Mouse (Mus musculus): Measurements from ENCODE around the gene Ttc19. TPM values are rescaled to one million over a fixed set of nuclear protein-coding genes. Genes with fewer than 3 reads are reported as not detected.
"Not testable (repeated sequence)": the region's sequence is repeated elsewhere in the genome, so short reads cannot be mapped to it uniquely, and the experiment has no call there.

The Ttc19 gene
- polyA plus RNA-seq, 1 experiment from 2014 or later = 17.7 TPM

DNA sequence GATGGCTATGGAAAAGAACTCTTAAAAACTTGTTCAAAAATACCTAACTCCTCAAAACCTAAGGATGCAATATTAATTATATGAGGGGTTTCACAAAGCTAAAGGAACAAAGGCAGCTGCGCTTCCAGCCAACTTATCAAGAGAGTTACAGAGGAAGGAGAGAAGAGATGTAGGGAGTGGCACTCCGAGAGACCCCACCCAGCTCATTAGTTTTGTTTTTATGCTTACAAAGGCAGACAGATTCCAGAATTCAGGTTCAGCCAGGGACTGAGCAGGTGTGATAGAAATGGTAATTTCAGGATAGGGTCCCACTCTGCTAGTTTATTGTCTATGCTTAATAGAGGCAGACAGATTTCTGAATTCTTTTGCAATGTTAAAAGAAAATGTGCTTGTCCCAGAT is 73.9 kb downstream of the Ttc19 start:
- H3K4me1 ChIP-seq (ENCODE audit: control insufficient read depth, insufficient read depth, low read length) = no peaks in the 10 kb centered on the region
- peaks cover 73% of the 10 kb centered on the region for H3K36me3 ChIP-seq (ENCODE audit: control insufficient read depth, insufficient read depth, low read length)
- WGBS = 93% methylated on average over 2 of the region's 2 CpGs

DNA sequence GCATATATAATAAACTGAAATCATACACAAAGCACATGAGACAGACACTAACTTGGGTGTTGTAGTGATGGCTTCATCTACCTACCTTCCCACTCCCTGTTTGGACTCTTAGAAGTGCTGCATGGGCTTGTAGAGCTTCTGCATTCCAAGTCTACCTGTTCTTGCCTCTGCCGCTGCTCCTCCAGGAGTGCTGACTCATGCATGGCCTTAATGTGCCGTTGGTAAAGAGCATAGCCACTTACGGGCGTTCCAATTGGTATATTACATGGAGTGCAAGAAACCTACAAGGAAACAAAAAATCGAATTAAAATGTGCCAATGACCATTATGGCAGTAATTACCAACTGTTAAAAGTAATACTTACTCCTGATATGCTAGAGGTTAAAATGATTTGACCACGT is 85.6 kb downstream of the Ttc19 start:
- no peak for ATAC-seq
- no peaks in the 10 kb centered on the region for H3K9me3 ChIP-seq (replicated peaks; ENCODE audit: control insufficient read depth, low read length)
- no peak overlapping the region for H3K9ac ChIP-seq (ENCODE audit: low read length)
- no peak overlapping the region for H3K27ac ChIP-seq (ENCODE audit: low read depth, low read length)
- H3K4me3 ChIP-seq (ENCODE audit: low read depth, low read length) = no peak overlapping the region
- no peaks in the 10 kb centered on the region for H3K4me1 ChIP-seq (ENCODE audit: control insufficient read depth, insufficient read depth, low read length)
- DNase-seq (ENCODE audit: low spot score) = no peak
- 91% methylated on average over 6 of the region's 6 CpGs for WGBS
- H3K36me3 ChIP-seq (ENCODE audit: control insufficient read depth, insufficient read depth, low read length) = peaks cover 42% of the 10 kb centered on the region
- no peaks in the 10 kb centered on the region for H3K27me3 ChIP-seq (replicated peaks; ENCODE audit: control insufficient read depth, insufficient read depth, low read length)
- H3K4me2 ChIP-seq (ENCODE audit: low read length) = no peak overlapping the region

More for the DNA sequence above, 73.9 kb downstream of the Ttc19 start:
- ATAC-seq (no peak), DNase-seq (ENCODE audit: low spot score) (no peak)
- H3K4me2 ChIP-seq (ENCODE audit: low read length) = no peak overlapping the region
- no peaks in the 10 kb centered on the region for H3K9me3 ChIP-seq (replicated peaks; ENCODE audit: control insufficient read depth, low read length)
- no peak overlapping the region for H3K4me3 ChIP-seq (ENCODE audit: low read depth, low read length)
- H3K27ac ChIP-seq (ENCODE audit: low read depth, low read length) = no peak overlapping the region
- H3K9ac ChIP-seq (ENCODE audit: low read length) = no peak overlapping the region
- no peaks in the 10 kb centered on the region for H3K27me3 ChIP-seq (replicated peaks; ENCODE audit: control insufficient read depth, insufficient read depth, low read length)

DNA sequence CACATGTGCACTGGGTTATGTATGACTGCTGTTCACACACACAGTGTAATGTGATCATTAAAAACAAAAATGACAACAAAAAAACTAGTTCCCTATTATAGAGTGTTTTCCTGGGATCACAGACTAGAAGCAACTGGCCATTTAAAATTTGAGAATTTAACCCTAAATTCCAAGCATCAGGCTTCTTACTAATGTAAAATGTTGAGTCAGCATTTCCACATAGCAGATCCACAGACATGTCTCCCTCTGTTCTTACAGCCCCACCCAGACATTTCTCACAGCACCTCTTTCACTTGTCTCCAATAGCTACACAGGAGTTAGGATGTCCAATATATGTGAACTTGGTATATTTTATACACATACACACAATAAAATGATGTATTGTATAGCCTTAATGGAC is 88.7 kb downstream of the Ttc19 start:
- peaks cover 52% of the 10 kb centered on the region for H3K36me3 ChIP-seq (ENCODE audit: control insufficient read depth, insufficient read depth, low read length)
- H3K4me1 ChIP-seq (ENCODE audit: control insufficient read depth, insufficient read depth, low read length) = no peaks in the 10 kb centered on the region
- no peak for DNase-seq (ENCODE audit: low spot score)
- no peaks in the 10 kb centered on the region for H3K9me3 ChIP-seq (replicated peaks; ENCODE audit: control insufficient read depth, low read length)
- H3K27me3 ChIP-seq (replicated peaks; ENCODE audit: control insufficient read depth, insufficient read depth, low read length) = no peaks in the 10 kb centered on the region
- ATAC-seq = no peak
- no peak overlapping the region for H3K4me3 ChIP-seq (ENCODE audit: low read depth, low read length)
- H3K4me2 ChIP-seq (ENCODE audit: low read length) = no peak overlapping the region
- no peak overlapping the region for H3K27ac ChIP-seq (ENCODE audit: low read depth, low read length)
- H3K9ac ChIP-seq (ENCODE audit: low read length) = no peak overlapping the region

DNA sequence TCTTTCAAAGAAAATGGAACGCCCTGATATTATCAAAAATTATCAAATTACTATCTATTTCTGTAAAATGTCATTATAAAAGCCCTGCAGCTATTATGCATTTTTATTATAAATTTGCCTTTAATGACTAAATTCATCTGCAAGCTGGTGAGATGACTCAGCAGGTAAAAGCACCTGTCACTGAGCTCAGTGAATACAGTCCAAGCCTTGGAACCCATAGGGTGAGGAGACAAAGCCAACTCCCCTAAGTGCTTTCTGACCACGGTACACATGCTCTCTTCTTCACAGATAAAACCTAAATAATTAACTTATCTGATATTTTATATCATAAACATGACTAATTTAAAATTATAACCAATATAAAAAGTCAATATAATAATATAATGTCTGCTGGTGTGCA is 90.5 kb downstream of the Ttc19 start:
- Histone ChIP-seq H3K4me1 (ENCODE audit: control insufficient read depth, insufficient read depth, low read length) (no peaks in the 10 kb centered on the region), H3K36me3 (ENCODE audit: control insufficient read depth, insufficient read depth, low read length) (peaks cover 49% of the 10 kb centered on the region), H3K4me2 (ENCODE audit: low read length) (no peak overlapping the region), H3K27me3 (replicated peaks; ENCODE audit: control insufficient read depth, insufficient read depth, low read length) (no peaks in the 10 kb centered on the region), H3K27ac (ENCODE audit: low read depth, low read length) (no peak overlapping the region), H3K9ac (ENCODE audit: low read length) (no peak overlapping the region), H3K9me3 (replicated peaks; ENCODE audit: control insufficient read depth, low read length) (no peaks in the 10 kb centered on the region), H3K4me3 (ENCODE audit: low read depth, low read length) (no peak overlapping the region)
- no peak for DNase-seq (ENCODE audit: low spot score)
- WGBS = 90% methylated on average over 2 of the region's 2 CpGs
- ATAC-seq = no peak

DNA sequence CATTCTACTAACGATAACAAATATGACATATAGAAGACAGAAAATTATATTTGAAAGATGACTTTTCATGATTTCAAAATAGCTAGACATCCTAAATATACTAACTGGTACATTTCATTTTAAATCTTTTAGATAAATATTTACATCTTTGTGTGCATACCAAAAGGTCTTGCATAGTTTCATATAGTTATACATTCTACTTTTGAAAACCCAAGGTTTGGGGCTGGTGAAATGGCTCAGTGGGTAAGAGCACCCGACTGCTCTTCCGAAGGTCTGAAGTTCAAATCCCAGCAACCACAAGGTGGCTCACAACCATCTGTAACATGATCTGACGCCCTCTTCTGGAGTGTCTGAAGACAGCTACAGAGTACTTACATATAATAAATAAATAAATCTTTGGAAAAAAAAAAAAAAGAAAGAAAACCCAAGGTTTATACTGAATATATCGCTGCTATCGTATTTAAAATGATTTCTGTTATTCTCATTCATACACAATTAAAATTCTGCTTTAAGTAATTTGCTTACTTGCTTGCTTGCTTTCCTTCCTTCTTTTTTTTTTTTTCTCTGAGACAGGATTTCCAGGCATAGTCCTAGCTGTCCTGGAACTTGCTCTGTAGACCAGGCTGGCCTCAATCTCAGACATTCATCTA is 96.1 kb downstream of the Ttc19 start:
- H3K4me3 ChIP-seq (ENCODE audit: low read depth, low read length); DNase-seq (ENCODE audit: low spot score); H3K27me3 ChIP-seq (replicated peaks; ENCODE audit: control insufficient read depth, insufficient read depth, low read length); ATAC-seq; H3K9me3 ChIP-seq (replicated peaks; ENCODE audit: control insufficient read depth, low read length); H3K4me2 ChIP-seq (ENCODE audit: low read length); H3K27ac ChIP-seq (ENCODE audit: low read depth, low read length); H3K9ac ChIP-seq (ENCODE audit: low read length); H3K4me1 ChIP-seq (ENCODE audit: control insufficient read depth, insufficient read depth, low read length): not testable (repeated sequence)
- WGBS = 89% methylated on average over 6 of the region's 6 CpGs
- H3K36me3 ChIP-seq (ENCODE audit: control insufficient read depth, insufficient read depth, low read length) = peaks cover 47% of the 10 kb centered on the region

Other genes starting within 250 kb of the Ttc19 start
- gene Adora2b, start 32.5 kb upstream of the Ttc19 start, polyA plus RNA-seq (2014; fragmentation: Nextera tagmentation; extraction: Ambion mirVana) = 2.1 and 2.9 TPM in 2 replicates
- 9.1 and 14.8 TPM in 2 replicates for gene Zswim7, start 98 bp upstream of the Ttc19 start, polyA plus RNA-seq (2014; fragmentation: Nextera tagmentation; extraction: Ambion mirVana)
- 5.7 TPM in 2 replicates for gene Pigl, start 177.0 kb downstream of the Ttc19 start, polyA plus RNA-seq (2014; fragmentation: Nextera tagmentation; extraction: Ambion mirVana)
- gene Ncor1, start 177.1 kb downstream of the Ttc19 start, polyA plus RNA-seq (2014; fragmentation: Nextera tagmentation; extraction: Ambion mirVana) = 92.3 and 134 TPM in 2 replicates